Mouse (Mus musculus): ENCODE measurements around the gene A030005K14Rik.

A030005K14Rik gene

DNA sequence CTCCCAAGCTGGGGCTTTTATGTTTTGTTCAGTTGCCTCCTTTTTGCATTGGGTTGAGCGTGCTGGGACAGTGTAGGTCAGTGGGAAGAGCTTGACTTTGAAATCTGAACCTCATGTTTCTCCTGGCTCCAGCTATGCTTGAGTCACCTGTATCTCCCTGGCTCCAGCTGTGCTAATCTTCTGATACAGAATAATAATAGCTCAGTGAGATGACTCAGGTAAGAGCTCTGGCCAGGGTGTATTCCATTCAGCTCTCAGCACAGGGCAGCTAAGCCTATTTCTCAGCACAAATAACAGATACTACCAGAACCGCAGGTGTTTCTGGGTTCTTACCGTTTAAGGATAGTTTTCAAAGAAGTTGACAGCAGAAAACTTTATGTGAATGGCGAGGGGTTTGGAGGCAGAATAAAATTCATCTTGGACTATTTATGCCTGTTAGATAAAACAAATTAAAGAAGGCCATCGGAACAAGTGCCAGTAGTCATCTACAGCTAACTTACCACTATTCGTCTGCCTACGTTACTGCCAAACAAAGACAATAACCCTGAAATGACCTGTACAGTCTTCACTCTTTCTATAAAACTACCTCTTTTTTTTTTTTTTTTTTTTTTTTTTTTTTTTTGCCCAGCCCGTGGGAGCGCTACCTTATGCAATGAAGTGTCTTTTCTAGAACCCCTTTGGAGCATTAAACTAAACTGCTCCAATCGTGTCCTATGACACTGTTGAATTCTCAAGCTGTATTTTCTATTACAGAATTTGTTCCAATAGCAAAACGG is 22.1 kb downstream of the A030005K14Rik start:
- DNase-seq (ENCODE audit: low spot score), result no peak

DNA sequence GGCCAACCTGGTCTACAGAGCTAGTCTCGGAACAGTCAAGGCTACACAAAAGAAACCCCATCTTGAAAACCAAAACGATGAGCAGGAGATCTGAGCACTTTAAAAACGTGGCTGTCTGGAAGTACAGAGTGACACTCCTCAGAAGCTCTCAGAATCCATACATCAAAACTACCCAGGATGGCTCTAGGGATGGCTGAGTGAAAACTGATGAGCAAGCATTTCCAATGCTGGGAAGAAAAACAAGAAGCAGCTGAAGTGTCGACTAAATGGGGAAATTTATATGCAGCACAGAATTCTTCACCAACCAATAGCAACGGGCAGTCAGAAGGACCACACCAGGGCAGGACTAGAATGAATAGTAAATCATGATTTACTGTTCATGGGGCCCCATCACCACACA is 24.7 kb downstream of the A030005K14Rik start:
- no peak for DNase-seq (ENCODE audit: low spot score)

DNA sequence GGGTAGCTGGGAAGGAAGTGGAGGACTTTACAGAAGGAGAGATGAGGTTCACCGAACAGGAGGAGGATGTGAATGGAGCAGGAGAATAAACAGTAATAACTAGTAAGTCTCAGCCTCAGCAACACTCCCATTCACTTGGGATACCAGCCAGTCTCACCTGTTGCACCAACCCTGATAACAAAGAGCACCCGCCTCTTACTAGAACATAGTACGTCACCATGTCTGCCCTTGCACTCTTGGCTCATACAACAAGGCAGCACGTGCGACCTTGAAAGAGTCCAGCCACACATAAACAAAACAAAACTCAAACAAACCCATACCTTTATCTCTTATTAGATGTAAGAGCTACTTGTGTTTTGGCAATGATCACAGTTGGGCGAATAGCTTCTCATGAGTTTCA is 26.7 kb downstream of the A030005K14Rik start:
- DNase-seq (ENCODE audit: low spot score), result peak; percentile 31

DNA sequence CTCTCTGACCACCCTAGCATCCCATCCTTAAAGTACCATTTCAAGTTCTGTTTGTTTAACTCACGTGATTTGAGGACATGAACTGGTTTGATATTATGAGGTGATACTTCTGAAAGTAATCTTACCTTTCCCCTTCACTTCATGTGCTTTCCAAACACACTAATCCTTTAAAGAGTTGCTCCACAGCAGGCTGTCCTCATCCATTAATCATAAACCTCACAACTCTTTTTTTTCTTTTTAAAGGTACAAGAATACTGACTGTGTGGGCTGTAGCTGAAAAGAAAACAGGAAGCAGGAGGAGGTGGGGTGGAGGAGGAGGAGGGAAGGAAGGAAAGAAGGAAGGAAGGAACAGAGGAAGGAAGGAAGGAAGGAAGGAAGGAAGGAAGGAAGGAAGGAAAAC is 27.2 kb downstream of the A030005K14Rik start:
- no peak for DNase-seq (ENCODE audit: low spot score)

DNA sequence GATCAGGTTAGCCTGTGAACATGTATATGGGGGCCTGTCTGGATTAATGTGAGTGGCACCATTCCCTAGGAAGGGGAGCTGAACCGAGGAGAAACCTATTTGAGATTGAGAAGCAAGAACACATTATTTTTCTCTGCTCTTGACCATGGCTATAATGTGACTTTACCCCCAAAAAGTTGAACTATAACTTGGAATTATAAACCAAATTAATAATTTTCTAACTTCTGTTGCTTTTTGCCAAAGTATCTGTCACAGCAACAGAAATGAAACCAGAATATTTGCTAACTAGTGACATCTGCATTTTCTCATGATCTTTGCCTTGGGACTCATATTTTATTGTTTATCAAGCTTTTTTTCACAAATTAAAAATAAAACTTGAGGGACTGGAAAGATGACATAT is 42.6 kb downstream of the A030005K14Rik start:
- no peak for DNase-seq (ENCODE audit: low spot score)

DNA sequence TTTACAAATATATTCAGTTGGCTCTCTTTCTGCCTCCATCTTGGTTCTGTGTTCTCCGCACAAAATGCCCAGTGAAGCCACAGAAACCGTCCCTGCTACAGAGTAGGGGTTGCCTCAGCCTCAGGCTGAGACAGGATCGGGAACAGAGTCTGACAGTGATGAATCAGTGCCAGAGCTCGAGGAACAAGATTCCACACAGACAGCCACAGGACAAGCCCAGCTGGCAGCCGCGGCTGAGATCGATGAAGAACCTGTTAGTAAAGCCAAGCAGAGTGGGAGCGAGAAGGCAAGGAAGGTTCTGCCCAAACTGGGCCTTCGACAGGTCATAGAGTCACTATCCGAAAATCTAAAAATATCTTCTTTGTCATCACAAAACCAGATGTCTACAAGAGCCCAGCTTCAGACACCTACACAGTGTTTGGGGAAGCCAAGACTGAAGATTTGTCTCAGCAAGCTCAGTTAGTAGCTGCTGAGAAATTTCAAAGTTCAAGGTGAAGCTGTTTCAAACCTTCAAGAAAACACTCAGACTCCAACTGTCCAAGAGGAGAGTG is 43.8 kb downstream of the A030005K14Rik start:
- no peak for DNase-seq (ENCODE audit: low spot score)

DNA sequence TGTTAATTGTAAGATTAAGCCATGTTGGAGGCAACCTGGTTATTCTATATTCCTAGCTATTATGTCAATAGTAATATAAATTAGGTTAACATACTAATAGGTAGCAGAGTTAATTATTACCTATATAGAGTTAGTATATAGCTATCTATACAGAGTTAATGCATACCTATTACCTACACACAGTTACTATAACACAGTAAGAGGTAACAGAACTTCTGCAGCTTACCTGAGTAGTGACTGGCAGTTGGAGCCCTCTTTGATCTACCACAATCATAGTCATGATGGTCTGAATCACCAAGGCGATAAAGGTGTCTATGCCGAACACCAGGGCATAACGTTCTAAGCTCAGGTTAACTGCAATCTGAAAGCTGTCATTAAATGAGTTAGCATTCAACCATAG is 44.7 kb downstream of the A030005K14Rik start:
- no peak for DNase-seq (ENCODE audit: low spot score)
